Mouse (Mus musculus) mouse embryonic stem cell (cell line): Measurements from ENCODE around the gene Galnt5.

ENCODE experiments used
- in situ Hi-C, 2 experiments: fragments of 300-500 bp; cut with MboI; formaldehyde crosslinking; loops; 1 replicate in 1 of 2; 3 replicates in 1 of 2; pipeline ENCODE4 v1.14.3; 2019 to 2020; ENCODE audit warnings: low sequenced_read_pairs in 2 of 2, low pct_unique_long_range_greater_than_20kb in 1 of 2, mixed read lengths in 1 of 2; ENCODE audit not compliant: unreplicated experiment in 1 of 2

Gene Galnt5

GRCm38 (mm10) chr2:57997752-57998430 lies at the start of gene Galnt5:
Gene Galnt5 (plus strand): TSS chr2:57997884.
- in situ Hi-C loops, result no loop called here

- in situ Hi-C loops, result no loop called here
Observed at GRCm38 (mm10) chr2:57951620-57952019, 46.1 kb upstream of the Galnt5 start.

DNA sequence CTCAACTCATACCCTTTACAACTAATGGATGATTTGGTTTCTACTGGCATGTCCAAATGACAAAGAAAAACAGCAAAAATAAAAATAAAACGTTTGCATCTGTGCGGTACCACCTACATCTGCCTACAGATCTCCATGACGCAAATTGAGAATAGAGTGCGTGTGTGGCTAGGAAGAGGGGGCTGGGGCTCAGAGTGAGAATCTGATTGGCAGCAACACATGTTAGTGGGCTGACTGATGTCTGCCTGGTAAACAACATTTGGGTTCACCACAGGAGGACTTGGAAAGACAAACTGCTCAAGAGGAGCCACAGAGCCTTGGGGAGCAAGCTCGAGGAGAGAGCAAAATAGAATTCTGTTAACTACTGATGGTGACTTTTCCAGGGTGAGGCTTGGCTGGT lies 36.9 kb upstream of the Galnt5 start:
- in situ Hi-C loops, result no loop called here

DNA sequence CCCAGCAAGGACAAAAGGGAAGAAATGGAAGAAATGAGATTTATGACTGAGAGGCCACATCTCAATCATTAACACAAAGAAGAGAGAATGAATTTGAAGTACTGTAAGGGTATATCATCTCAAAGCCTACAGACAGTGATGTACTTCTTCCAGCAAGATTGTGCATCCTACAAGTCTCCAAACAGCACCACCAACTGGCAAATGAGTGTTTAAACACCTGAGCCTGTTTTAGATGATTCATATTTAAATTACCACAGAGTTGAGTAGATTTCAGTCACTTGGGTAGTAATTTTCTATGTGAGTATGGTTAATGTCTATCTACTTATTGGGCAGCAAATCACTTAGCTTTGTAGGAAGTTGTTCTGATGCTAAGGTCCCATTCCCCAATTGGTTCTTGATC lies 15.4 kb upstream of the Galnt5 start:
- in situ Hi-C loops, result no loop called here

GRCm38 (mm10) chr2:57991084-57991483 lies 6.6 kb upstream of the Galnt5 start:
- in situ Hi-C loops, result no loop called here

- in situ Hi-C loops, result no loop called here
Observed at GRCm38 (mm10) chr2:58001497-58001896, 3.8 kb downstream of the Galnt5 start.

DNA sequence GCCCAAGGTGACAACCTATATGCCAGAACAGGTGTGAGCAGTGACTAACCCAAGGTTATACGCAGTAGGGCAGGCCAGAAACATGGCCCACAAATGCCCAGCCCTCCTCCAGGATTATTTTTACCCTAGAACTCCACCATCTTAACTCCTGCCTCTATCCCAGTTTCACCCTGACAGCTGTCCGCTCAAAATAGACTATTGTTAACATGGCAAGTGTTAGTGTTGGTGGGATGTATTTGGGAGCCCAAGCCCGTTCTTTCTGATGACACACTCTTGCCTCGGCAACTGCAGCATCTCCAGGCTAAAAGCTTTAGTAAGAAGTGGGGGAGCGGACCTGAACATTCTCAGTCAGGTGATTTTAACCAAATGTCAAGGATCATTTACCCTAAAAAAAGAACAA lies 9.4 kb downstream of the Galnt5 start:
- in situ Hi-C loops, result no loop called here

- in situ Hi-C loops, result no loop called here
Observed at GRCm38 (mm10) chr2:58023556-58023955, 25.9 kb downstream of the Galnt5 start.

GRCm38 (mm10) chr2:58026740-58027139 lies 29.1 kb downstream of the Galnt5 start:
- in situ Hi-C loops, result loop anchor here (25.0 kb wide), 2 partner anchors 386 to 636 kb away; no protein-coding TSS in a partner anchor

- in situ Hi-C loops, result loop anchor here (25.0 kb wide), 2 partner anchors 383 to 633 kb away; no protein-coding TSS in a partner anchor
Observed at GRCm38 (mm10) chr2:58029404-58029803, 31.7 kb downstream of the Galnt5 start.

- in situ Hi-C loops, result loop anchor here (25.0 kb wide), 2 partner anchors 381 to 631 kb away; no protein-coding TSS in a partner anchor
Observed at GRCm38 (mm10) chr2:58031431-58031830, 33.7 kb downstream of the Galnt5 start.

DNA sequence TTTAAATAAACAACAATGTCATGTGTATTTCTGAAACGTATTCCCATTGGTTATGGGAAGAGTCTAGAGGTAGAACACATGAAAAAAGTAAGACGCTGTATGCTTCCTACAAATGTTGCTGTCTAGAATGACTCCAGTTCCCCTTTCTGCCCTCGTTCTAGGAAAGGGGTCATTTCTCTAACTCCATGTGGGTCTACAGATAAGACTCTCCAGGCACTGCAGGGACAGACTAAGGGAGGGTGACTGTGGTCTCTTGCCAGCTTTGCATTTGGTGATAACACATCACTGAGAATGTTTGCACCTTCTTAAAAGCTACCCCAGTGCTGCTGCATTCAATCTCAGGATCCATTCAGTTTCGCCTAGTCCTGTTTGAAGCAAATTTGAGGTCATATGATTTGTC lies 38.0 kb downstream of the Galnt5 start:
- in situ Hi-C loops, result loop anchor here (25.0 kb wide), 2 partner anchors 377 to 627 kb away; no protein-coding TSS in a partner anchor

GRCm38 (mm10) chr2:58036926-58037325 lies 39.2 kb downstream of the Galnt5 start:
- in situ Hi-C loops, result loop anchor here (25.0 kb wide), 2 partner anchors 375 to 625 kb away; no protein-coding TSS in a partner anchor

DNA sequence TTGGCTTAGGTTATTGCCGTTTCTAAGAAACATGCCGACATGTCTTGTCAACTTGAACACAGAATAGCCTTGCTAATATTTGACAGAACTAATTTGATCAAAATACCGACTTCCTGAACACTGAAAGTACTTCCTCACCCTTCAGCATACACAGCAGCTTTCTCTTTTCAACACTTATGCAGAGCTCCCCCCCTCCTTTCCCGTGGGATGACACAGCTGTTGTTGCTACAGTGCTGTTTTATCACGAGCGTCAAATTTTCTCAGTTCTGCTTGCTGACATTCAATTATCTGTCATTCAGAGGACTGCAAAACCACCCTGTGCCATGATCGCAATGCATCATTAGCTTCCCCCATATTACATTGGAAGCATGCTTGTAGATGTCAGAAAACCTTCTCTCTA lies 44.2 kb downstream of the Galnt5 start:
- in situ Hi-C loops, result loop anchor here (25.0 kb wide), 2 partner anchors 370 to 620 kb away; no protein-coding TSS in a partner anchor

DNA sequence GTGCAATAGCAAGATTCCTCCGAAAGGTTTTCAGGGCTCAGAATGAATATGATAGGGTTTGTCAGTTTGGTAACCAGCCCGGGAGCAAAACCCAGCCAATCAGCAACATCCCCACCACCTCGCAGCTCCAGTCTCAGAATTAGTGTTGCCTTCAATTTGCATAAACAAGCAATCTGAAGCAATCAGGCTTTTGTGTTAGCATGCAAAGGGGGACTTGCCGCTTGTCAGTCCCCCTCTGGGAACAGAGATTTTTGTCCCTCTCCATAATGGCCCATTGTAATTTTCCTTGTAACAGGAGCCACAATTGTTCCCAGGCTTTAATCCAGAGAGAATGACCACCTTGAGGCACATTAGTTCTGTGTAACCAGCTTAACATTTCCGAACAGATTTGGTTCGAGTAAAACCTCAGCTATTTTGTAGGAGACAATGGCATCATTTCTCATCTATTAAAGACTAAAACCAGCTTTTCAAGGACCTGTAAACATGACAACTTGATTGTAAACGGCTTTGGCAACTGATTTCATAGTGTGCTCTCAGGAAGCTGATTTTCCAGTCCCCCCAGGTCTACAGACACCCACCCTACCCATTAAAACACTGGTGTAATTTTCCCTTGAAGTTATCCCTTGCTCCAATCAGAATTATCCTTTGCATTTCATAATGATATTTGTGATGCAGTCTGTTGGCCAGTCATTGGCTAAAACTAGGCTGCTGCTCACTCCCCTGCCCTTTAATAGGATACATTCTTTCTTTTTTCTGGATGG lies 55.3 kb downstream of the Galnt5 start, which contains the start of gene Ermn:
Gene Ermn, minus strand, starts transcription at position 44 of the 761 bp plus-strand sequence.
- in situ Hi-C loops, result no loop called here

- in situ Hi-C loops, result no loop called here
Observed at GRCm38 (mm10) chr2:58055383-58055782, 57.7 kb downstream of the Galnt5 start.

GRCm38 (mm10) chr2:58079849-58080248 lies 82.2 kb downstream of the Galnt5 start:
- in situ Hi-C loops, result no loop called here

DNA sequence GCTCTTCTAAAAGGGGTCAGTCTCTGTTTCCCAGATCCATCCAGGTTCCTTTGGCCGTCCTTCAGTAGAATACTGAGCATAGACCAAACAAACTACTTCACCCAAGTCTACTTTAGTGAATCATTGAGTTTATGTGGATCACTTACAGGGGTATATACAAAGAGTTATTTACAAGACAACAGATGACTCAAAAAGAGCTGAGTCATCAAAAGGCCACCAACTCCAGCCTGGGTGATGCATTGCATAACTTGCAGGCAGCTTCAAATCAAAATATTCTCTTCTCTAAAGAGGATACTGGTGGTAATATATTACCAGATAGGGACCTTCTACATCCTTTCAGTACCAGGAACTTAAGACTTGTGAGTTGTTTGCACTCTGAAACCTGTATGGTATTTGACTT lies 88.7 kb downstream of the Galnt5 start:
- in situ Hi-C loops, result no loop called here

DNA sequence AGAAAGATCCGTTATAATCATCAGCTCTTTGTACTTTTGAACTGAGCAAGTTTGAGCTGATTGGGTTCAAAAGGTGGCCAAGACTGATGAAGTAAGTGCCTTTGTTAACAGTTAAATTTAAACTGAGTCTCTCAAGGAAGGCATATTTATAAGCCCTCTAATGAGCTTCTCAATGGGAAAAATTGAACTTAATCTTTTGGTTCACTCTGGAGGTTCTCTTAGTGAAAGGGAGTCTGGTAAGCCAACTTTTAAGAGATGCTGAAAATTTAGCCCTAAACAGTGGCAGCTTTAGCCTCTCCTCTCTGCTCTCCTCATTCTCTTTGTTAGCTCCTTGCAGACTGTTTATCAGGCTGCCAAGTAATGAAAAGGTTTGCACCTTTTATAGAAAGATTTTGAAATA lies 97.1 kb downstream of the Galnt5 start:
- in situ Hi-C loops, result no loop called here
